In genomic region chr12:27337482-27337881, GRCm38 (mm10) we compare ENCODE assay signal across 11 mouse cellular contexts. TPM values are rescaled to one million over a fixed set of nuclear protein-coding genes. Genes with fewer than 3 reads are reported as not detected.
DNase-seq lines count a peak whose midpoint lies in the region; ATAC-seq and TF ChIP-seq lines count a peak whose summit lies in the region.
"Had no signal": no experiment of that assay in that cellular context is flagged by ENCODE, and none has a peak within 500 bp of the region (broad histone marks: within the 10 kb centered on the region; RNA-seq: fewer than 3 reads in every experiment).

No protein-coding gene starts in this region.

- H3K4me3 ChIP-seq in heart, embryonic 13.5 days, result peak overlapping the region; percentile 85
- H3K4me3 ChIP-seq in stomach, embryonic 14.5 days (ENCODE audit: low read depth, low read length), result peak overlapping the region; percentile 97
- H3K4me3 ChIP-seq in stomach, postnatal 0 days (ENCODE audit: low read depth, low read length), result no peak overlapping the region
- H3K4me3 ChIP-seq in limb, embryonic 14.5 days (replicated peaks; ENCODE audit: low read length), result peak overlapping the region; percentile 94

- peak overlapping the region; percentile 93 for H3K4me2 ChIP-seq in heart, embryonic 13.5 days
- H3K4me2 ChIP-seq in stomach, embryonic 14.5 days (replicated peaks; ENCODE audit: low read depth, low read length), result peak overlapping the region; percentile 67
- no peak overlapping the region for H3K4me2 ChIP-seq in stomach, postnatal 0 days (replicated peaks; ENCODE audit: low read depth)
- H3K4me2 ChIP-seq in limb, embryonic 14.5 days (replicated peaks; ENCODE audit: low read depth, low read length, severe bottlenecking), result peak overlapping the region; percentile 80

- H3K9ac ChIP-seq in heart, embryonic 13.5 days, result no peak overlapping the region
- 0 out of 2 replicates have a peak overlapping the region, but pooled peaks have one; percentile 2 for H3K9ac ChIP-seq in stomach, embryonic 14.5 days (replicated peaks; ENCODE audit: low read depth, low read length)
- H3K9ac ChIP-seq in stomach, postnatal 0 days (ENCODE audit: low read length), result no peak overlapping the region
- peak overlapping the region; percentile 90 for H3K9ac ChIP-seq in limb, embryonic 14.5 days (ENCODE audit: low read depth, low read length, severe bottlenecking)

- H3K9me3 ChIP-seq in heart, embryonic 13.5 days, result no peaks in the 10 kb centered on the region
- H3K9me3 ChIP-seq in stomach, embryonic 14.5 days (ENCODE audit: control insufficient read depth, low read depth, low read length), result no peaks in the 10 kb centered on the region
- no peaks in the 10 kb centered on the region for H3K9me3 ChIP-seq in stomach, postnatal 0 days (ENCODE audit: control insufficient read depth, low read length)
- no peaks in the 10 kb centered on the region for H3K9me3 ChIP-seq in limb, embryonic 14.5 days (ENCODE audit: control insufficient read depth, low read length)

- TF ChIP-seq CTCF in stomach, postnatal 0 days (IDR thresholded peaks at IDR 0.05; ENCODE audit: low read depth), result no peak

- intact Hi-C loops in heart, postnatal 25 days (cut with DNase I), result no loop called here

- TF ChIP-seq EP300 in stomach, postnatal 0 days (optimal IDR thresholded peaks at IDR 0.05), result no peak

- H3K27me3 ChIP-seq in heart, embryonic 13.5 days (replicated peaks), result no peaks in the 10 kb centered on the region
- H3K27me3 ChIP-seq in stomach, embryonic 14.5 days (ENCODE audit: control insufficient read depth, insufficient read depth, low read length), result no peaks in the 10 kb centered on the region
- no peaks in the 10 kb centered on the region for H3K27me3 ChIP-seq in stomach, postnatal 0 days (ENCODE audit: control insufficient read depth, insufficient read depth, low read length)
- H3K27me3 ChIP-seq in limb, embryonic 14.5 days (ENCODE audit: control insufficient read depth, insufficient read depth, low read length), result no peaks in the 10 kb centered on the region

- H3K27ac ChIP-seq in heart, embryonic 13.5 days (replicated peaks), result no peak overlapping the region
- H3K27ac ChIP-seq in stomach, embryonic 14.5 days (ENCODE audit: low read length), result no peak overlapping the region
- H3K27ac ChIP-seq in stomach, postnatal 0 days (replicated peaks), result no peak overlapping the region
- peak overlapping the region; percentile 92; the same call in 1 of the 2 replicates for H3K27ac ChIP-seq in limb, embryonic 14.5 days (replicated peaks; ENCODE audit: low read depth, low read length)
- H3K27ac ChIP-seq: macrophage had no signal

- no peak for ATAC-seq in heart, embryonic 13.5 days (ENCODE audit: extremely low read depth, insufficient number of reproducible peaks, low FRiP score, low TSS enrichment)
- no peak for ATAC-seq in stomach, embryonic 14.5 days (ENCODE audit: insufficient number of reproducible peaks, insufficient read depth, low FRiP score, low read depth)
- no peak for ATAC-seq in stomach, postnatal 0 days (ENCODE audit: low FRiP score, low TSS enrichment)
- no peak for ATAC-seq in limb, embryonic 14.5 days (ENCODE audit: low FRiP score, low read depth)
- ATAC-seq: inflammation-experienced regulatory T-cells, adult 6 months had no signal

- WGBS in heart, embryonic 13.5 days, result 71% methylated on average over 1 of the region's 1 CpGs
- WGBS in stomach, embryonic 14.5 days, result 20% methylated on average over 1 of the region's 1 CpGs
- 88% methylated on average over 1 of the region's 1 CpGs for WGBS in stomach, postnatal 0 days
- 30% methylated on average over 1 of the region's 1 CpGs for WGBS in limb, embryonic 14.5 days

- TF ChIP-seq POLR2A in limb, embryonic 14.5 days (IDR thresholded peaks at IDR 0.05; ENCODE audit: borderline replicate concordance, extremely low read depth, insufficient read depth, insufficient read length), result no peak

- peaks cover 8% of the 10 kb centered on the region; the same call in 1 of the 2 replicates for H3K36me3 ChIP-seq in heart, embryonic 13.5 days
- no peaks in the 10 kb centered on the region for H3K36me3 ChIP-seq in stomach, embryonic 14.5 days (ENCODE audit: control insufficient read depth, insufficient read depth, low read length)
- no peaks in the 10 kb centered on the region for H3K36me3 ChIP-seq in stomach, postnatal 0 days (ENCODE audit: control insufficient read depth, insufficient read depth, low read length)
- H3K36me3 ChIP-seq in limb, embryonic 14.5 days (ENCODE audit: control insufficient read depth, insufficient read depth, low read length), result peaks cover 15% of the 10 kb centered on the region

- no peak for DNase-seq in heart, postnatal 25 days (ENCODE audit: low spot score)
- no peak for DNase-seq in stomach, postnatal 0 days (ENCODE audit: low spot score)
- DNase-seq in limb, embryonic 14.5 days (ENCODE audit: low spot score), result no peak
- DNase-seq in ovary, postnatal 36 days (ENCODE audit: low spot score), result no peak
- DNase-seq in gastrocnemius, adult 18-20 months (ENCODE audit: low spot score), result no peak
- DNase-seq in heart, adult 18-20 months, result no peak
- DNase-seq: B cell, adult 2 months had no signal

- H3K4me1 ChIP-seq in heart, embryonic 13.5 days, result peaks cover 6% of the 10 kb centered on the region
- H3K4me1 ChIP-seq in stomach, embryonic 14.5 days (ENCODE audit: control insufficient read depth, insufficient read depth, low read length), result peaks cover 9% of the 10 kb centered on the region
- no peaks in the 10 kb centered on the region; the same call in 1 of the 2 replicates for H3K4me1 ChIP-seq in stomach, postnatal 0 days (replicated peaks; ENCODE audit: control insufficient read depth, insufficient read depth)
- peaks cover 6% of the 10 kb centered on the region; the same call in 1 of the 2 replicates for H3K4me1 ChIP-seq in limb, embryonic 14.5 days (ENCODE audit: control insufficient read depth, insufficient read depth, low read length)

RNA-seq across cellular contexts. Expression of gene Sox11, which starts 4.9 kb away (rescaled TPM):
- 19.2 and 20.8 TPM in 2 replicates for polyA plus RNA-seq in heart, embryonic 13.5 days (2015; fragmentation: Nextera tagmentation; extraction: Ambion mirVana)
- under 1 TPM; 0.20 to 0.21 TPM for total RNA-seq in heart, postnatal 25 days (2021)
- 68.5 and 73.8 TPM in 2 replicates for polyA plus RNA-seq in stomach, embryonic 14.5 days (2014; fragmentation: Nextera tagmentation; extraction: Ambion mirVana)
- 3.3 and 3.4 TPM in 2 replicates for polyA plus RNA-seq in stomach, postnatal 0 days (2015; fragmentation: Nextera tagmentation; extraction: Ambion mirVana)
- polyA plus RNA-seq in limb, embryonic 14.5 days (2012; rRNA removed), result 35.1 and 46.0 TPM in 2 replicates
- 102 and 139 TPM in 2 replicates for polyA plus RNA-seq in limb, embryonic 14.5 days (2014; fragmentation: Nextera tagmentation; extraction: Ambion mirVana)
- total RNA-seq in gastrocnemius, adult 18-20 months (2021), result under 1 TPM; 0.02 TPM
- not detected for total RNA-seq in heart, adult 18-20 months (2021)
- polyA plus RNA-seq: inflammation-experienced regulatory T-cells, adult 6 months; macrophage had no signal

Comparison
In these comparisons a context has a peak if more than half of its experiments do, and no peak if none do; other contexts are left out.
1. H3K9ac ChIP-seq: peak in stomach, embryonic 14.5 days (single experiment) and limb, embryonic 14.5 days (single experiment); none in heart, embryonic 13.5 days (single experiment) and stomach, postnatal 0 days (single experiment).